Mouse (Mus musculus) heart, adult 8-10 months (tissue): Measurements from ENCODE around the gene Bloc1s3. TPM values are rescaled to one million over a fixed set of nuclear protein-coding genes. Genes with fewer than 3 reads are reported as not detected.
A peak's percentile ranks its signal among the peaks of the same experiment; 100 is the strongest.

Experiments used
- DNase-seq: peaks from one replicate; pipeline ENCODE4 v3.0.0; 2022; ENCODE audit warnings: low spot score
- total RNA-seq, 4 experiments: library from RNA; stranded (reverse); gene quantifications; 2 replicates each; pipeline ENCODE4 v1.2.4; 2022

Gene Bloc1s3
- total RNA-seq, result 1 to 10 TPM; 2.2 to 3.1 (median 3.0) TPM

DNA sequence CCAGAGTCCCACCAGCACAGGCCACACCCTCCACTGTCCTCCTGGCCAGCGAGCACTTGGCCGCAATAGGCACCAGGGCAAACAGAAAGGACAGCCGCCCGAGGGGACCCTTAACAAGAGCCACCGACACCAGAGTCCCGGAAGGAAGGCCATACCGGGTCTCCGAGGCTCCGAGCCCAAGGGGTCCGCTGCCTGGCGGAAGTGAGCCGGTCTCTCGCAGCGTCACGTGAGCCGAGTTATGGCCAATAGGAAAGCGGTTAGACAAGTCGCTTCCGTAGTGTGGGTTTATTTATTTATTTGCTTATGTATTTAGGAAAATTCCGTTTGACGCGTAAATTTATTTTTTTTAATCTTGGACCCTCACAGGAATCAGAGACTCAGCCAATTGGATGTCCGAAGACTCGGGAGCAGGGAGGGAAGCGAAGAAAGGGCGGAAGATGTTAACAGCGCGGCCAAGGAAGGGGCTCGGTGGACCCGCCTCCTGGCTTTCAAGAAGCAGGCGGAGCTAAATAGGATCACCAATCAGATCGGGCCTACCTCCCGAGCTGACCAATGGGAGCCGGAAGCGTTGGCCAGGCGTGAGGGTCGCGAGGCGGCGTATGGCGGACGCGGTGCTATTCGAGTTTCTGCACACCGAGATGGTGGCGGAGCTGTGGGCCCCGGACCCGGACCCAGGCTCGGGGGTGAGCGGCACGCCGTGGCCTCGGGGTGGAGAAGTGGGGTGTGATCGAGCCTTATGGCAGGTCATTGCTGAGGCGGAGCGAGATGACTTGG is at the start of gene Bloc1s3, which contains the start of gene Trappc6a:
Bloc1s3 (minus strand) TSS at position 218 of the 774 bp plus-strand sequence.
Trappc6a (plus strand) TSS at position 246 of the 774 bp plus-strand sequence.
- peak; percentile 92 for DNase-seq

DNA sequence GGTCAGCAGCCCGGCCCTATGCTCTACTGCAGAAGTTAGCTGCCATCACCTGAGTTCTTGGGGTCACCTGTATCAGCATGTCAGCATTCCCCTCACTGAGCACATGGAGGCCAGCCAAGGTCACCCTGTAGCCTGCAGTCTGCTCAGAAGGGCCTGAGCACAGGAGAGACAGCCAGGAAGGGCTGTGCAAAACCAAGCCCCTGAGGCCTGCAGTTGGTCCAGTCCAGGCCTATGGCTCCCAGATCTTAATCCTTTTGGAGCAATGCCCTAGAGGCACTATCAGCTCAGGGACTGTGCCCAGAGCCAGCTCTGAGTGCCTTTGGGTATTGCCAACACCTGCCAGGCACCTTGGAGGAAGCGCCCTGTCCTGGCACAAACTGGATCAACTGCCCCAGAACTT is 48.9 kb upstream of the Bloc1s3 start:
- no peak for DNase-seq

DNA sequence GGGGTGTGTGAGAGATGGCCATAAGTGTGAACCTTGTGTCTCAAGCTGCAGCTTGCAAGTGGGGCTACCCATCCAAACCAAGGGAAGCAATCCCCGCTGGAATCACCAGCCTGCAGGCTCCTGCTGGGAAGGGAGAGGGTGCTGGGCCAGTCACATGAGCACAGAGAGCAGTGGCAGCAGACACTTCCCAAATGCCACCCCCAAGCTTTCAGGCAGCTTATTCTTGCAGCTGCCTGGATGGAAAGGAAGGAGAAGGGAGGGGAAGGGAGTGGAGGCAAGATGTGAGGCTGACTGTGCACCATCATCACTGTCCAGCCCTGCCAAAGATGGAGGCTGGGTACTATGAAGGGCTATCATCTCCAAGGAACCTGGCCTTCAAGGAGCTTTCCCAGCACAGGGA is 46.0 kb upstream of the Bloc1s3 start:
- DNase-seq, result no peak

DNA sequence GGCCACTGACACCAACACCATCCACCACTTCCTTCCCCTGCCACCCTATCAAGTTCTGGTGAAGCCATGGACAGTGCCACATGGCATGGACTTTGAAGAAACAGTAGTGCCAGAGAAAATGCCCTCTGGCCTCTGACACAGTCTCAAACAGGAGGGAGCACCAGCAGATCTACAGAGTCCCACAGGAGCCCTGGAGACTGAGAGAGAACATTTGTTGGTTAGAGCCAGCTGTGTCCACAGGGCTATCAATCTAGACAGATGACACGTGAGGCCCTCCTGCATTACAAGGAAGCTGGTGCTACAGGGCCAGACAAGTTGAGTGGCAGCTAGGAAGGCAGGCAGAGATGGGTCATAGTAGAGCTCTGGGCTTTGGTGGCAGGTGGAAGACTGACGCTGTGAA is 44.3 kb upstream of the Bloc1s3 start:
- no peak for DNase-seq

DNA sequence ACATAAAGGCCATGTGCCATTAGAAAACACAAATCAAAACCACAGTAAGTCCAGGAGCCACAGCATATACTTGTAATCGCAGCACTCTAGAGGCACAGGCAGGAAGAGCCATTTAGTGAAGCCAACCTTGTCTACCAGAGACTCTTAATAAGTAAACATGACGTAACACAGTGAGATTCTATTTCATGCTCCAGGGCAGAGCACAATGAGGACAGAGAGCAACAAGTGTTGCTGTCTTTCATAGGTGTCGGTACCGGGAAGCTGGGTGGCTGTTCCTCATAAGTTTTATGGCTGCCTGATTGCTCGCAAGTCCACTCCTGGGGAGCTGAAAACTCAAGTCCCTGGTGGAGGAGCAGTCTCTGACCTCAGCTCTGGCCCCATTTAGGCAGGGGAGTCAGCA is 43.5 kb upstream of the Bloc1s3 start:
- DNase-seq, result no peak

DNA sequence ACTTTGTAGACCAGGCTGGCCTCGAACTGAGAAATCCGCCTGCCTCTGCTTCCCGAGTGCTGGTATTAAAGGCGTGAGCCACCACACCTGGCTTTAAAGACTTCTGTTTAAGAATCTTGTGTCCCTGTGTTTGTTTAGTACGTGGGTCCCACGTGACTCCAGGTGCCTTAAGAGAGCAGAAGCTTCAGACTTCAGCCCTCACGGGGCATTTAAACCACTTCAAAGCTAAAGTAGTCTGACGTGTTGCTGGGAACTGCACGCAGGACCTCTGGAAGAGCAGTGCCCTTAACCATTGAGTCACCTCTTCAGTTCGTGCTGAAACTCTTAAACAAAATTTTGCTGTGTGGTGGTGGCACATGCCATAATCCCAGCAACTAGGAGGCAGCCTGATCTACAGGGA is 41.2 kb upstream of the Bloc1s3 start:
- DNase-seq, result no peak

DNA sequence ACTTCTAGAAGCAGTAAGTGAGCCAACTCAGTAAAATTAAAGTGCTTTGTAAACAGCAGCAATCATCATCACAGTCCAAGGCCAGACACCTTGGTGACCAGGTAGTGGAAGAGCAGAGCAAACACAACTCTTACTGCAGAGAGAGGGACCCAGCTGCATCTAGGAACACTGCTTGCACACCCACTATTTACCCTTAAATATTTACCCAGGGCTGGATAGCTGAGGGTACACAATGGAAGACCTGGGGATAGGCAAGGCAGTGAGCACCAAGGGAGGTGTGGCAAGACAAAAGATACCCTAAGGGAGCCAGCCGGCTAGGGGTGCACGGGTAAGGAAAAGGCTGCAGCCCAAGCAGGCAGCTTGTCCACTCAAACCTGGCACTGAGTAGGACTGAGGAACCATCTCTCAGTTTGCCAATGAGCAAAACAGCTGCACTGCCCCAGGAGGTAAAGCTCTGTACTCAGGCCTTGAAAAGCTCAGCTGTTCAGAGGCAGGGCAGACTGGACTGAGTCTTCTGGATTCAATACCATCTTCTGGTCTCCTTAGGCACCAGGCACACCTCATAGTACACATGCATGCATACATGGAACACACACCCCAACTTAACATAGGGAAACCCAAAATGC is 39.3 kb upstream of the Bloc1s3 start:
- no peak for DNase-seq

DNA sequence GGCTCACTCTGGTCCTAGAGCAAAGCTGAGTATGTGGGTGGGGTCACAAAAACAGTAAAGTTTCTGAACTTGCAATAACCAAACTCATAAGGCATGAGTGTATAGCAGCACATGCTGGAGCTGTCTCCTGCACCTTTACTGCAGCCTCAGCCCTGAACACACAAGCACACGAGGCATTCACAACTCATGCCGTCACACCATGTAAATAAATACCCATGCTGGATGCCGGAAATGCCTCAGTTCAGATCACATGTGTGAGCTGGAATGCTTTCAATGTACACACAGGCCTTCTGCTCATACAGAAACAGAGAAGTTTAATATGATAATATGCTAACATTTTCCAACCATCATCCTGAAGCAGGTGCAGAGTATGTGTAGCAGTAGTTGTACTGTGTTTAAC is 37.8 kb upstream of the Bloc1s3 start:
- DNase-seq, result no peak

DNA sequence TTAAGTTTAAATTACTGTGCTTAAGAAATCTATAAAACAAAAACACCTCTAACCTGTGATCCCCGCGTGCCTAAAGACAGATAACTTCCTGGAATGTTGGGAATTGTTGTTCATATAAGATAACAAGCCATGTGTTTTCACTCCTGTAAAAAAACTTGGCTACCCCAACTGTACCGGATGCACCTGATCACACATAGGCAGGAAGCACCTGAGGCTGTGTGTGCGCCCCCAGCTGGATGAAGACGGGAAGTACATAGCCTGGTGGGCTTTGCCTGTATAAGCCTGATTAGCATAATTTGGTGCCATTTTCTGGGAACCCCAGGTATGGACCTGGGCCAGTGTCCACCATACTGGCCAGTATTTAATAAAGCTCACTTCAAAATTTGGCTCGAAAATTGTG is 35.4 kb upstream of the Bloc1s3 start:
- DNase-seq, result no peak

DNA sequence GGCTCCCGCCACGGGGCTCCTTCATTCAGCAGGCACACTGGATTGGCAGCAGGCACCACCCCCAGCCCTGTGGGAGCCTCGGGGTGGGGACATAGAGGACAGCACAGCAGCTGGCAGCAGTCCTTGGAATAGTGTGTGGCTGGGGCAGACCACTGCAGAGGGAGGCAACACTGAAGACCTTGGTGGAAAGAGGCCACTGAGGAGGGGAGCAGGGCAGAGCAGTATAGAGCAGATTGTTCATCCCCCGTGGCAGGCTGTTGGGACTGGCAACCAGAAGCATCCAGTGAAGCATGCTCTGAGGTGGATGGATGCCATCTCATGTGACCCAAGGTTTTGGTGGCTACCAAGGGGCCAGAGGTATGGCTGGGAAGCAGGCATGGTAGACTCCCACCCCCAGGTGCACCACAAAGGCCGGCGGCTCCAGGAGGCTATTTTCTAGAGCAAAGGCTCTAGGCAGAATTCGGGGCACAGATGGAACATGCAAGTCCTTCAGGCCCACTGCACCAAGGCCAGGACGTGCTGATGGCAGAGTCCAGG is 34.1 kb upstream of the Bloc1s3 start:
- DNase-seq, result no peak

DNA sequence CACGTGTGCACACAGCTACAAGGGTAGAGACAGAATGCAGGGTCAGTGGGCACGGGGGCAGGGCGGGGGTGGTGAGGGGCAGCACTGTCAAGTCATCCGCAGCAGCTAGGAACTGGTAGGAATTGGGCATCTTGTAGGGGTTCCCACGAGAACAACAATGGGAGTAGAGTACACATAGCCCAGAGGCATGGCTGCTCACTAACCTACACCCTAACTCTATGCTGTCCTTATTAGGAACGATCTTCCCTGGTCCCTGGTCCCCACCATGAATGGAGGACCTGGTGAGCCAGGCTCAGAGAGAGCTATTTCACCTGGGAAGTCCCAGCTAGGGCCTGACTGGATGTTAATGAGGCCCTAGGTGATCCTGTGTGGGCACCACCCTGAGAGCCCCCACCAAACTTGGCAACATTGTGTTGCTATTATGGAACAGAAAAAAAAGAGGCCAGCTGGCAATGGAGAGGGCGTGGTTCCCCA is 33.6 kb upstream of the Bloc1s3 start:
- no peak for DNase-seq

DNA sequence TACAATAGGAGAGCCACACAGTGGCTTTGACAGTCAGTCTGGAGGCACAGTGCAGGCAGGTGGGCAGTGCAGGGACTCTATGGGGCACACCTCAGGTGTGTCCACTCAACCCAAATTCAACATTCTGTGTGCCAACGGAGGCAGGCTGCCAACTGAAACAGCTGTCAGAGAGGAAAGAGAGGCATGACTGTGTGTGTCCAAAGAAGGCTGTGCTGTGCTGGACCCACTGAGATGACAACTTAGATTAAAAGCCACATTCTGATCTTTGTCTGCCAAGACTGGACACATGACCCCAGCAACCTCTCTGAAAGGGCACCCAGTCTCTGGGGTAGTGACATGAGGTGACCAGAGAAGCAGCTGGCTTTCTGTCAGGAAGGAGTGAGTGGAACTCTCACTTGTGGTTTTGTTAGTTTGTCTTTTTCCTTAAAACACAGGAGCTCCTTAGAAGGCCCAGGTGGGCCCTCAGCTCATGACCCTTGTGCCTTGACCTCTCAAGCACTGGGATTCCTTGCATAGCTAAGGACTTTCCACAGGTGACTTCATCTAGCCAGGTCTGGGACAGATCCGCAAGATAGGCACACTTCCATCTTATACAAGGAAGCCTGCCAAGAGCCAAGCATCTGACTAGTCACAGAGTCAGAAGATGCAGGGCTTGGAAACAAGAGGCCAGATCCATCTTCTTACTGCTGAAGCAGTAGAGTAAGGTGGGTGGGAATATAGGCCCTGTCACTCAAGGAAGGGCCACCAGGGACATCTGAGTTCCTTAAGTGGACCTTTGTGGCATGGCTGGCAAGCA is 32.8 kb upstream of the Bloc1s3 start:
- no peak for DNase-seq

DNA sequence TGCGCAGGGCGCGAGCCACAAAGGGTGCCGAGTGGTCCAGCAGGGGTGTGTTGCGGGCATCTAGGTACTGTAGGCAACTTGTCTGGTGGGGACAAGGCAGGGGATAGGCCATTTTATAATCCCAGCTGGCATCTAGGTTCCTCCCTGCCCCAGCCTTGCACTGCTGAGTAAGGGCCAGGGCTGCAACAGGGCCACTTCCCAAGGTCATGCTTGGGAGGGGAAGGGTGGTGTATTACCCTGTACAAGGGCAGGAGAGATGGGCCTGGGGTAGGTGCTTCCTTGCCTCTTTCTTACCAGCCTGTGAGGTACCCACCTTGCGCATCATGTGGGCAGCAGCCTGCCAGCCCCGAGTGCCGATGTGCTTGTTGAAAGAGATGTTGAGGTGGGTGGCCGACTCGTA is 26.5 kb upstream of the Bloc1s3 start:
- DNase-seq, result no peak

DNA sequence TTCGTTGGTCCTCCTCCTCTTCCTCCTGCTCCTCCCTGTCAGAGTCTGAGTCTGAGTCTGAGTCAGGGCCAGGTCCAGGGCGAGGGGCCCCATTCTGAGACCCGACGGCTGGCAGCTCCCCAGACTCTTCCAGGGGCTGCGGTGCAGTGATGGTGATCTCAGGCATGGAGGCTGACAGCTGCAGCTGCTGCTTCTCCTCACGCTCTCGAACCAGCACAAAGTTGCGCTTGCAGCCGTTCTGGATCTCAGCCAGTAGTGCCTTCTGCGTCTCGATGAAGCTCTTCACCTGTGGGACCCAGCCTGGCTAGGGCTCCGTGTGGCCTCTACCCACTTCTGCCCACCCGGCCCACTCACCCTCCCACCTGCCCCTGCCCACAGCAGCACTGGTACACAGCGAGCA is 24.1 kb upstream of the Bloc1s3 start:
- no peak for DNase-seq

DNA sequence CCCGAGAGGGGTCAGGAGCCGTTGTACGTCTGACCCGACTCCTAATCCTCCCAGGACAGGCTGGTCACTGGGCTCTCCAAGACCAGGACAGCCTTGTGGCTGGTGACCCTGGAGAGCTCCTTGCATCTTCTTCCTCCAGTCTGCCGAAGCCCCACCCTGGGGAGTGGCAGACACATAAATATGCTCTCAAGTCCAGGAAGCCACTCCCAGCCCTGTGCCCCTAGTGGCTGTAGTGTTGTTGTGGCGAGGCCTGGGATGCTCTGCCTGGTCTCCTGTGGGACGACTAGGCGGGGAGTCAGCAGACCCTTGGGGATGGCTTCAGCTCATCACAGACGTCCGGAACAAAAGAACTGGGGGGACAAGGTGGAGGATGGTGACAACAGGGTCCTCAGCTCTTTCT is 22.9 kb upstream of the Bloc1s3 start:
- DNase-seq, result no peak

DNA sequence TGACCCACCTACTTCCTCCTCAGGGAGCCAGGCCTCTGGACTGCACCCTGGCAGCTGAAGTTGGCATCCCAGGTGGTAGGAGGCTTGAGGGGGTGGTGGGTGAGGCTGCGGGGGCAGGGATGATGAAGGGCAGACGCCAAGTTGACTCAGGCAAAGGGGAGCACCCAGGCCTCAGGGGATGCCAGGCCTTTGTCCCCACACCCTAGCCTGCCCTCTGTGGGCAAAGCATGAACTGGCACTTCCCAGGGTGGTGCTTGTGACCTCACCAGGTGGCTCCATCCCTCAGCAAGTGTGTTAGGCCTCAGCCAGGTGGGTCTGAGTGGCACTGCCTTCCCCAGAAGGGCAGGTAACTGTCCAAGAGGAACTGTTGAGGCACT is 16.9 kb upstream of the Bloc1s3 start:
- no peak for DNase-seq

DNA sequence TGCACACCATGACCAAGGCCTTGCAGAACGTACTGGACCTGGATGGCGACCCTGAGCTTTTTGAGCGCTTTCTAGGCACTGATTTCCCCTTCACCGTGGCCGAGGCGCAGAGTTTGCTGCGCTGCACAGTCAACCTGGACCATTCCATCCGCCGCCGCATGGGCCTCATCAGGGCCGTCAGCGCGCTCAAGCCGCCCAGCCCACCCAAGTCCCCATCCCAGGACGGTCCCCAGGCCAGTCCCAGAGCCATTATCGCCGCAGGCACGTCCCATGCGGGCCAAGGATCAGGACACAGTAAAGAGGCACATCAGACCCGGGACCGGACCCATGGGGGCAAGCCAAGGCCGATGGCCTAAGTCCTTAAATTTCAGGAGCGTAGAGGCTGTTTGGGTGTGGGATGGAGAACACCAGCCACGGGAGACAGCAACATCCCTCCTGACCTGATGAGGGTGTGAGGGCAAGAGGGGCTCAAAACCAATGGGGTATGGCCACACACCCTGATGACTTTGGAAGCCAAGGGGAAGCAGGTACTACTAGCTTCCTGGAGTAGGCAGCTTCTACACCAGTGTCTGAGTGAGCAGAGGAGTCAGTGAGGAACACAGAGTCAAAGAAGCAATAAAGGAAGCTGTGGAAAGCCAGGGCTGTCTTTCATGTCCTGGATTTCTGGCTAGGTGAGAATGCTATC is 16.4 kb upstream of the Bloc1s3 start:
- no peak for DNase-seq

DNA sequence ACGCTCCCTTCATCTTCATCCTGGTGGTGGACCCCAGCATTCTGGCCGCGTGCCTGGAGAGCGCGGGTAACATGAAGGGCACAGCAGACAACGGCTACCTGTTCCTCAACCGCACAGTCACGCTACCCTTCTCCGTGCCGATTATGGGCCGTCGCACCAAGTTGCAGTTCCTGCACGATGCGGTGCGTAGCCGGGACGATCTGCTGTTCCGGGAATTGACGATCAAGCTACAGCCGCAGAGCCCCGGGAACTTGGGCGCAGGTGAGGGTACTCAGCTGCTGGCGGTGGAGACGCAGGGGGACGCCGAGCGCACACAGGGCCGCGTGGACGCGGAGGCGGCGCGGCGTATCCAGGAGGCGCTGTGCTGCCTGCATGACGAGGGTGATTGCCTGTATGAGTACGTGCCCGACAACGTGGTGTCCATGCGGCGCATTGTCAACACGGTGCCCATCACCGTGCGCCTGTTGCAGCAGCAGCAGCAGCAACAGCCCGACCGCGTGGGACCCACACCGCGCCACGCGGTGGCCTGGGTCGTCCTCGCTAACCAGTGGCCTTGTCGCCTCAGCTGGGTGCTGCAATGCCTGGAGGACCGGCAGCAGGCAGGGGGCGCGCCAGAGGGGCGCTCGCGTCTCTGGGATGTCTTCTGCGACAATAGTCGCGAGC is 15.7 kb upstream of the Bloc1s3 start:
- DNase-seq, result no peak

DNA sequence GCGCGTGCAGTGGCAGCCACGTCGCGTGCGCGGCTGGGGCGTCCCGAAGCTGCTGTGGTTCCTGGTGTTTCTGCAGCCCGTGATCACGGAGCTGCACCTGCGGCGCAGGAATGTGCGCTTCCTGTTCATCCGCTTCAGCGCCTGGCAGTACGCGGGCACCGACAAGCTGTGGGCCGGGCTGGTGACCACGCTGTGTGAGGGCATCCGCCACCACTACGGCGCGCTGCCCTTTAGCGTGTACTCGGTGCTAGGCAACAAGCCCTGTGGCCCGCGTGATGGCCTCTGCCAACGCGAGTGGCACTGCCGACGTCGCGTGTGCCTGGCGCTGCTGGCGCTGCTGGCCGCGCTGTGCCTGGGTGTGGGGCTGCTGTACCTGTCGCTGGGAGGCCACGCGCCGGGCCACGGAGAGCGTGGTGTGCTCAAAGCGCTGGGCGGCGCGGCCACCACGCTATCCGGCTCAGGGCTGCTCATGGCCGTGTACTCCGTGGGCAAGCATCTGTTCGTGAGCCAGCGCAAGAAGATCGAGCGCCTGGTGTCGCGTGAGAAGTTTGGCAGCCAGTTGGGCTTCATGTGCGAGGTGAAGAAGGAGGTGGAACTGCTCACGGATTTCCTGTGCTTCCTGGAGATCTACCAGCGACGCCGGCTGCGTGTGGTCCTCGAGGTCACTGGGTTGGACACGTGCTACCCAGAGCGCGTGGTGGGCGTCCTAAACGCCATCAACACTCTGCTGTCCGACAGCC is 15.0 kb upstream of the Bloc1s3 start:
- DNase-seq, result no peak

DNA sequence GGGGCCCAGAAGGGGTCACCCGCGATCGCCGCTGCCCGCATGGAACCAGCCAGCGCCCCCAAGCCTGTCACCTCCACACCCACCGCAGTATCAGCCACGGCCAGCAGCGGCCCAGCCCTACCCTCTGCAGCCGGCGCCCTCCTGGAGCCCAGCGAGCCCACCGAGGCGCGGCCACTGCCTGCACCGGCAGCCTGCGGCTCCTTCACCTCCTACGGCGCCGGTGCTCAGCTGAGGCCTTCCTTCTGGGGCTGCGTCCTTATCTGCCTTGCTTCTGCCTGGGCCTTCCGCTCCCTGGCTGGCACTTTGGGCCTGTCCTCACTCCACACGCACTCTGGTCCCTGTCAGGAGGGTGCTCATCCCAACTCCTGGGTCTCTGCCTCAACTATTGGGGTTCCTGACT is 11.9 kb upstream of the Bloc1s3 start:
- DNase-seq, result no peak
